Mouse (Mus musculus) liver, postnatal 0 days (tissue): ENCODE results near the gene Slx4. TPM values are rescaled to one million over a fixed set of nuclear protein-coding genes. Genes with fewer than 3 reads are reported as not detected.

Experiments
- ATAC-seq: fragments of 200-750 bp; cut with Nextera tagmentation; 2 replicates; pipeline ENCODE4 v1.8.0; 2017; ENCODE audit warnings: mild to moderate bottlenecking, moderate library complexity
- DNase-seq: peaks from one replicate; pipeline ENCODE4 v3.0.0-alpha.2; 2016
- H3K27ac ChIP-seq: fragments of 300-500 bp; sonication (generic); 2 replicates; pipeline ENCODE4 v1.5.1; 2014; ENCODE audit warnings: antibody characterized with exemption, moderate library complexity, mild to moderate bottlenecking, low read depth
- H3K27me3 ChIP-seq: fragments of 300-500 bp; sonication (generic); 2 replicates; pipeline ENCODE4 v1.6.1; 2014; ENCODE audit warnings: low read length, control low read depth, mixed read lengths; ENCODE audit not compliant: insufficient read depth
- H3K36me3 ChIP-seq: fragments of 300-500 bp; sonication (generic); replicated peaks from 2 replicates; pipeline ENCODE4 v1.6.1; 2014; ENCODE audit warnings: mild to moderate bottlenecking, control low read depth, low read length, moderate library complexity, mixed read lengths; ENCODE audit not compliant: insufficient read depth
- H3K4me1 ChIP-seq: fragments of 300-500 bp; sonication (generic); 2 replicates; pipeline ENCODE4 v1.6.1; 2014; ENCODE audit warnings: antibody characterized with exemption, mild to moderate bottlenecking, control low read depth; ENCODE audit not compliant: insufficient read depth
- H3K4me2 ChIP-seq: fragments of 300-500 bp; sonication (generic); 2 replicates; pipeline ENCODE4 v1.6.1; 2014; ENCODE audit warnings: low read depth, mild to moderate bottlenecking, low read length, moderate library complexity, mixed read lengths
- H3K4me3 ChIP-seq: fragments of 300-500 bp; sonication (generic); 2 replicates; pipeline ENCODE4 v1.5.1; 2014; ENCODE audit warnings: low read depth, low read length
- H3K9ac ChIP-seq: fragments of 300-500 bp; sonication (generic); replicated peaks from 2 replicates; pipeline ENCODE4 v1.6.1; 2014; ENCODE audit warnings: mild to moderate bottlenecking, moderate library complexity
- H3K9me3 ChIP-seq: fragments of 300-500 bp; sonication (generic); 2 replicates; pipeline ENCODE4 v1.6.1; 2016; ENCODE audit warnings: mild to moderate bottlenecking, control low read depth, low read length, mixed read lengths
- CTCF ChIP-seq: sonication (generic); IDR thresholded peaks from 2 replicates; pipeline ENCODE4 v1.5.1; 2016; ENCODE audit warnings: antibody characterized with exemption, low read depth
- EP300 ChIP-seq: IDR thresholded peaks from 2 replicates; pipeline ENCODE4 v1.6.1; 2016; ENCODE audit warnings: antibody characterized with exemption, low read depth, mild to moderate bottlenecking
- WGBS: fragments of 180-500 bp; shearing (Covaris S2); extraction: QIAGEN DNeasy Blood & Tissue Kit; methylation state at CpG from one replicate; pipeline ENCODE4 v1.1.7; 2014; ENCODE audit not compliant: insufficient replicate concordance; 5-methylcytosine and 5-hydroxymethylcytosine counted together
- polyA plus RNA-seq: library from polyadenylated mRNA; unstranded; fragments of >200 nt; fragmentation: Nextera tagmentation; extraction: Ambion mirVana; gene quantifications from 2 replicates; pipeline ENCODE4 v1.2.1, GENCODE M21; 2015

The Slx4 gene
- polyA plus RNA-seq, 1 experiment from 2014 or later, result 2.9 TPM

- no peak for ATAC-seq
- H3K27ac ChIP-seq, result no peak overlapping the region
- no peaks in the 10 kb centered on the region for H3K27me3 ChIP-seq
- no peak overlapping the region for H3K4me3 ChIP-seq
- no peaks in the 10 kb centered on the region for H3K9me3 ChIP-seq
- H3K9ac ChIP-seq, result no peak overlapping the region
- 77% methylated on average over 5 of the region's 5 CpGs for WGBS
- no peak overlapping the region for H3K4me2 ChIP-seq
- H3K36me3 ChIP-seq, result no peaks in the 10 kb centered on the region
- no peak for TF ChIP-seq CTCF
- no peak for TF ChIP-seq EP300
- peaks cover 5% of the 10 kb centered on the region; the same call in 1 of the 2 replicates for H3K4me1 ChIP-seq
- no peak for DNase-seq
Observed at GRCm38 (mm10) chr16:4014040-4014668, 10.6 kb upstream of the Slx4 start.

GRCm38 (mm10) chr16:4012882-4013570 is 9.5 kb upstream of the Slx4 start:
- peak; percentile 48; the same call in 1 of the 2 replicates for ATAC-seq
- H3K4me2 ChIP-seq, result peak overlapping the region; percentile 4

GRCm38 (mm10) chr16:3988410-3988809 is 15.2 kb downstream of the Slx4 start:
- no peaks in the 10 kb centered on the region for H3K4me1 ChIP-seq
- TF ChIP-seq CTCF (no peak), EP300 (no peak)
- 66% methylated on average over 4 of the region's 4 CpGs for WGBS
- no peaks in the 10 kb centered on the region for H3K27me3 ChIP-seq
- H3K9ac ChIP-seq, result no peak overlapping the region
- H3K36me3 ChIP-seq, result peaks cover 88% of the 10 kb centered on the region
- H3K4me2 ChIP-seq, result no peak overlapping the region
- no peak overlapping the region for H3K4me3 ChIP-seq
- ATAC-seq (no peak), DNase-seq (no peak)
- H3K9me3 ChIP-seq, result no peaks in the 10 kb centered on the region
- no peak overlapping the region for H3K27ac ChIP-seq

More at GRCm38 (mm10) chr16:4012882-4013570, 9.5 kb upstream of the Slx4 start:
- no peak for TF ChIP-seq CTCF
- no peak for TF ChIP-seq EP300
- H3K4me3 ChIP-seq, result no peak overlapping the region
- peaks cover 5% of the 10 kb centered on the region; the same call in 1 of the 2 replicates for H3K4me1 ChIP-seq
- 43% methylated on average over 4 of the region's 4 CpGs for WGBS
- H3K9ac ChIP-seq, result peak overlapping the region; percentile 6; the same call in 1 of the 2 replicates
- no peaks in the 10 kb centered on the region for H3K27me3 ChIP-seq
- 0 out of 2 replicates have a peak overlapping the region, but pooled peaks have one; percentile 2 for H3K27ac ChIP-seq
- DNase-seq, result no peak
- H3K36me3 ChIP-seq, result no peaks in the 10 kb centered on the region
- H3K9me3 ChIP-seq, result no peaks in the 10 kb centered on the region

GRCm38 (mm10) chr16:3983146-3983700 is 20.3 kb downstream of the Slx4 start:
- H3K4me3 ChIP-seq, result no peak overlapping the region
- no peaks in the 10 kb centered on the region for H3K9me3 ChIP-seq
- peak overlapping the region; percentile 34; the same call in 1 of the 2 replicates for H3K27ac ChIP-seq
- peak; percentile 34 for DNase-seq
- no peaks in the 10 kb centered on the region for H3K27me3 ChIP-seq
- H3K4me2 ChIP-seq, result no peak overlapping the region
- TF ChIP-seq EP300, result no peak
- no peak for TF ChIP-seq CTCF
- WGBS, result 74% methylated on average over 7 of the region's 7 CpGs
- H3K9ac ChIP-seq, result no peak overlapping the region
- H3K36me3 ChIP-seq, result peaks cover 77% of the 10 kb centered on the region
- ATAC-seq, result peak; percentile 31; the same call in 1 of the 2 replicates
- no peaks in the 10 kb centered on the region for H3K4me1 ChIP-seq

GRCm38 (mm10) chr16:3982173-3982572 is 21.4 kb downstream of the Slx4 start:
- ATAC-seq (no peak), DNase-seq (no peak)
- Histone ChIP-seq H3K27me3 (no peaks in the 10 kb centered on the region), H3K9me3 (no peaks in the 10 kb centered on the region), H3K4me2 (no peak overlapping the region), H3K27ac (no peak overlapping the region), H3K4me1 (no peaks in the 10 kb centered on the region), H3K36me3 (peaks cover 67% of the 10 kb centered on the region), H3K4me3 (no peak overlapping the region), H3K9ac (no peak overlapping the region)
- no peak for TF ChIP-seq EP300
- TF ChIP-seq CTCF, result no peak
- 56% methylated on average over 4 of the region's 4 CpGs for WGBS

GRCm38 (mm10) chr16:3976712-3977111 is 26.9 kb downstream of the Slx4 start:
- 29% methylated on average over 3 of the region's 3 CpGs for WGBS
- DNase-seq (no peak), ATAC-seq (no peak)
- H3K9ac ChIP-seq, result no peak overlapping the region
- H3K27me3 ChIP-seq, result no peaks in the 10 kb centered on the region
- H3K36me3 ChIP-seq, result peaks cover 26% of the 10 kb centered on the region
- H3K4me3 ChIP-seq, result no peak overlapping the region
- H3K27ac ChIP-seq, result no peak overlapping the region
- H3K4me2 ChIP-seq, result no peak overlapping the region
- no peak for TF ChIP-seq EP300
- no peak for TF ChIP-seq CTCF
- H3K9me3 ChIP-seq, result no peaks in the 10 kb centered on the region
- H3K4me1 ChIP-seq, result peaks cover 3% of the 10 kb centered on the region; the same call in 1 of the 2 replicates
